Mouse (Mus musculus) CD8-positive naive resting alpha-beta T cell, adult 2 months (primary cell): ENCODE results near the gene Gm5788.
"Not testable (repeated sequence)": the region's sequence is repeated elsewhere in the genome, so short reads cannot be mapped to it uniquely, and the experiment has no call there.

Source experiments
- DNase-seq, 2 experiments: peaks; one replicate each; pipeline ENCODE4 v3.0.0; 2022; ENCODE audit warnings: low read depth in 2 of 2, low spot score in 2 of 2

Gene Gm5788

DNA sequence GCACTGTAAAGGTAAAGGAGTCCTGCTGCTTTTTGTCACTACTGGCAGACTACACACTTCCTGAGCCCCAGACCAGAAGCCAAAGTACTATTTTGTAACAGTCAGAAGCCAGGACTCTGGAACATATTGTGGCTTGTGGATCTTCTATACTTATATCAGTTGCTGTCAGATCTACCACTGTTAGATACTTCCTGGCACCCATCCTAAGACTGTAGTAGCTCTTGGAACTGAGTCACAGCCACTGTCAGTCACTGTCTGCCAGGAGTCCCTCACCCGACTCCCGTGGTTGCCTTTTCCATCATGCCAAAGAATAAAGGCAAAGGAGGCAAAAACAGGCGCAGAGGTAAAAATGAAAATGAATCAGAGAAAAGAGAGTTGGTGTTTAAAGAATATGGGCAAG, at the start of gene Gm5788:
Gene Gm5788, plus strand, starts transcription at position 301 of the 400 bp plus-strand sequence.
- DNase-seq = not testable (repeated sequence)

DNA sequence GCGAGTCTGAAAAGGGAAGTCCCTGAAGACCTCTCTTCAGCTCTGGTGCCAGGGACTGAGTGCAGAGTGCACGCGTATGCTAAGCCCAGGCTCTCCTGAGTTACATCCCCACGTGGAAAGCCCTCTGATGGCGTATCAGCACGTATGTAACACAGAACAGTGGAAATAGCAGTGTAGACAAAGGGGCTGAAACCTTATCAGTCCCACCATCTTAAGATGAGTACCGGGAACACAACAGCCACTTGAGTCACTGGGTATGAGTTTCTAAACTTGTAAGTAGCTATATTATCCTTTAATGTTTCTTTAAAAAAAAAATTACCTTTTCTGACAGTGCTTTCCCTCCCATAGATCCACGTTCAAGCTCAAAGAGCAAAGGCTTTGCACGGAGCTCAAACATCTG, 45.1 kb upstream of the Gm5788 start:
- DNase-seq = no peak

DNA sequence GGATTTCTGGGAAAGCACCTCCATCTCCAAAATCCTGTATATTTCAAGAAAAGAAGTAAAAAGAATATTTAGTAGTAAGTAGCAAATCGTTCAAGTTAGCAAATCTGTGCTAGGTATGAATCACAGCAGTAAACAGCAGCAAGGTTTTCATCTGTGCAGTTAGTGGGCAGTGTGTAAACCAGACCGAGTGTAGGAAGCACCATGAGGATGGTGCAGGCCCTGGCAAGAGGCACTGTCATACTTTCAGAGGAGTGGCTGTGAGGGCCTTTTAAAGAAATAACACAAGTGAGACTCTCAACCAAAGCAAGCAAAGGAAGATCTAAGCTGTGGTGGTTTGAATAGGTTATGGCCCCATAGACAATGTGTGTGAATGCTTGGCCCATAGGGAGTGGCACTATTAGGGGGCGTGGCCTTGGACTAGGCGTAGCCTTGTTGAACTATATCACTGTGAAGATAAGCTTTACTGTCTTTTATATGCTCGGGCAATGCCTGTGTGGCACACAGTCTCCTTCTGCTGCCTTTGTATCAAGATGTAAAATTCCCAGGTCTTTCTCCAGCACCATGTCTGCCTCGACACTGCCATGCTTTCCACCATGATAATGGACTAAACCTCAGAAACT, 29.7 kb upstream of the Gm5788 start:
- no peak for DNase-seq

DNA sequence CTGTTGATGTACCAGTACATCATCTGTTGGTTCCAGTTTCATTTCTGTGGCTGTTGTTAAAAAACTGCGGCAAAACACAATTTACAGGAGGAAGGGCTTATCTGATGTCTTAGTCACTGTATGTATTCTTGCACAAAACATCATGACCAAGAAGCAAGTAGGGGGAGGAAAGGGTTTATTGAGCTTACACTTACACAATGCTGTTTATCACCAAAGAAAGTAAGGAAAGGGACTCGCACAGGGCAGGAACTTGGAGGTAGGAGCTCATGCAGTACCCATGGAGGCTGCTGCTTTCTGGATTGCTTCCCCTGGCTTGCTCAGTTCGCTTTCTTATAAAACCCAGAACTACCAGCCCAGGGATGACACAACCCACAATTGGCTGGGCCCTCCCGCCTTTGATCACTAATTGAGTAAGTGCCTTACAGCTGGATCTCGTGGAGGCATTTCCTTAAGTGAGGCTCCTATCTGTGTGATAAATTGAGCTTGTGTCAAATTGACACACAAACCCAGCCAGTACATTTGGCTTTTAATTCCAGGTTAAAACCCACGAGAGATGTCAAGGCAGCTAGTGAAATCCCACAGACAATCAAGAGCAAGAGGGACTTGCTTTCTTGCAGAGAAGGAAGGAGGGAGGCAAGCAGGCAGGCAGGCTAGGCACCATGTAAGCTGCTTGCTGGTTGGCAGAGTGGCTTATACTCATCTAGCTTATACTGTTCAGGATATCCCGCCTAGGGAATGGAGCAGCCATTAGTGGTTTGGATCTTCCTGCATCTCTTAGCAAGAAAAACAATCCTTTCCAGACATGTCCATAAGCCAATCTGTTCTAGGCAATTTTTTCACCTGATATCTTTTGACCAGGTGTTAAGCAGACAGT, 24.0 kb upstream of the Gm5788 start:
- no peak for DNase-seq

DNA sequence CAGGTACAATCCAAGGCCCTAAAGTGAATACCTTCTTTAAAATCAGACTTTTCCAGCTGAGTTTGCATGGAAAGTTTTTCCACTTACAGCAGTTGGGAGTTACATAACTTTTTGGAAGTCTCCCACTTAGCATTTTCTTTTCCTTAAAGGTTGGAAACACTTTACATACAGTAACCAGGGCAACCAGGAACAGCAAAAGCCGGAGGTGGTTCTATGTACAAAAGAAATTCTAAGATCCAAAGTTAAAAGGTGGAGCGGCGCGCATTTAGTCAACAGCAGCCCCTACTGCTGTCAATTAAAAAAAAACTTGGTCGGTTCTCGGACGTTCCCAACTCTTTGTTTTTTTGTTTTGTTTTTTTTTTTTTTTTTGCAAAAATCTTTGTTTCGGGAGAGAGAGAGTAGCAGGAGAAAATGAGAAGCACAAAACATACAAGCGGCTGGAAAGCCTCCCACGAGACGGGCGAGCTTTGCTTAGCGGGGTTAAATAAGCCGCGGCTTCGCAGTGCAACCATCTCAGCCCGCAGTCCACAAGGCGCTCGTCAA, 23.0 kb upstream of the Gm5788 start:
- DNase-seq = no peak

DNA sequence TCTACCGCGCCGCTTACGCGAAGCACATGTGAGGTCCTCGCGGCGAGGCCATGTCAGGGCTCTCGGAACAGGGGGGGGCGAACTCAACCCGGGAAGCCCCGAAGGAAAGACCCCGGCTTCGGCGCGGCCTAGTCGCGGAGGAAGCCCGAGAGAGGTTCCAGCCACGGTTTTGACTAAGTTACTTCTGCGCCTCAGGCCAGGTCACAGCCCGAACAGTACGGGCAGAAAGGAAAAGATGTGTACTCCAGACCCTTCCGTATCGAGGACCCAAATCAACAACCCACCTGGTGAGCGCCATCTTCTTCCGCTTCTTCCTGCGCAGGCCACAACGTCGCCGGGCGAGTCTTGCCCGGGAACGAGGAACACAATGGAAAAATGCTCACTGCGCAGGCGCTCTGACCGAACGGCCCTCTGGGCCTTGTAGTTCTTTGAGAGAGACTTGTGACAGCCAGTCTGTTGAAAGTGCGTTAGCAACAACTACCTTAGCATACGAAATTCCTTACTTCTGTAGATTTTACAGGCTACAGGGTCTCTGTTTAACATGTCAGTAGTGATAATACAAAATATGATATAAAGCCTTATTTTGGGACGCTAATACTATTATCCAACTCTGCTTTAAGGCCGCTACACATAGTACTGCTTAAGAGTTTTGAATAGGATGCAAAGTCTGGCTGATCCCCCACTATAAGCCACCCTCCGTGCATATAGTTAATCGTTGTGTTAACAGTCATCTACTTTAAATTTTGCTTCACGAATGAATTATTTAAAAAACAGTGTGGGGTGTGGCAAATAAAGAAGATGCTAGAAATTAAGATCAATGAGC, 22.3 kb upstream of the Gm5788 start, which contains the start of gene Snw1:
Gene Snw1, minus strand, starts transcription at position 311 of the 823 bp plus-strand sequence.
- peak; percentile 90 to 92 for DNase-seq

DNA sequence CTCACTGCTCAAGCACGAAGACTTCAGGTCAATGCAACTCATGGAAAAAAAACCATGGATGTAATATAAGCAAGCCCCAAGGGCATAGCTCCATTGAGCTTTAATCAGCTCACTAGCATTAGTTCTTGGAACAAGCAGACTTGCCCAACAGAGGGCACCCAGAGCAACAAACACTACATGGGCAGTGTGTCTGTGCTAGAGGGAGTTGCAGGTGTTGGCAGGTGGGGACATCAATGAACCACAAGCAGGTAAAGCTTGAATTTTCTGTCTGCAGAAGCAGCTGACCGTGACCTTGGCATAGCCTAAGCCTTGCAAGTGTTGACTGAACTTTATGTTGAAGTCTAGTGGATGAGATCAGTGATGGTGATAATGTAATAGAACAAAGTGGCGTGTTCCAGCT, 19.8 kb upstream of the Gm5788 start:
- no peak for DNase-seq

DNA sequence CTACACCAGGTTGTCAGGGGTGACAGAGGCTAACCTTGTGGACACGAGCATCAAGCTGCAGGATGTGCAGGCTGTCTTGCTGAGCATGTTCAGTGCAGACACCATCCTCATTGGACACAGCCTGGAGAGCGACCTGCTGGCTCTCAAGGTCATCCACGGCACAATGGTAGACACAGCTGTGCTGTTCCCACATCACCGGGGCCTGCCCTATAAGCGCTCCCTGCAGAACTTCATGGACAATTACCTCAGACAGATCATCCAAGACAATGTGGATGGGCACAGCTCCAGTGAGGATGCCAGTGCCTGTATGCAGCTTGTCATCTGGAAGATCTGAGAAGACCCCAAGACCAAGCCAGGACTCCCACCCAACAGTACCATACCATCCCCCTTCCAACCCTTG, 12.0 kb upstream of the Gm5788 start:
- DNase-seq = not testable (repeated sequence)

DNA sequence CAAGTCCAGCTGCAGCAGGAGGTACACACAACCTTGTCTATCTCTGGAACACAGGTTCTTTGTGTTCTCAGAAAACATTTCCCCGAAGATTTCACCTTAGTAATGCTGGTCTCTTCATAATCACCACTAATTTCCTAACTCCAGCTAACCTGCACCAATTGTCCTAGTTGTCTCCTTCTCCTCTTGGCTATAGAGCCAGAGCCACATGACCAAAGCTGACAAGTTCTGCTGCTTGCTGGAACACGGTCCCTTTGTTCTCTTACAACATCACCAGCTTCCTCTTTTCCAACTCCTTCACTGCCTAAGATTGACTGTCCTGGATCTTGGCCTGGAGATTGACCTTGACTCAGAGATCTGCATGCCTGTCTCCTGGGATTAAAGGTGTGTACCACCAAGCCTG, 5.8 kb upstream of the Gm5788 start:
- DNase-seq = not testable (repeated sequence)

DNA sequence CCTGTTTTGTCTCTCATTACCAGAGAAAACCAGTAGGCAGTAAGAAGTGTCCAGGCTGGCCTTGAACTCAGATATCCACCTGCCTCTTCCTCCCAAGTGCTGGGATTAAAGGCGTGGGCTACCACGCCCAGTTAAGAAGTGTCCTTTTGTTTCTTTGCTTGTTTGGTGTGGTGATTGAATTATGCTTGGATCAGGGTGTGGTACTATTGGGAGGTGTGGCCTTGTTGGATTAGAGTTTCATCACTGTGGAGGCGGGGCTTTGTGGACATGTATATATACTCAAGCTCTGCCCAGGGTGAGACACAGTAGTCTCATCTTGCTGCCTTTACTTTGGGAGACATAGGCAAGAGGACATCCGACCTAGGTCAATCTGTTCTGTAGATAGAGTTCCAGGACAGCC, 19.5 kb downstream of the Gm5788 start, which contains the start of gene Gm8300:
Gene Gm8300, plus strand, starts transcription at position 301 of the 400 bp plus-strand sequence.
- not testable (repeated sequence) for DNase-seq

DNA sequence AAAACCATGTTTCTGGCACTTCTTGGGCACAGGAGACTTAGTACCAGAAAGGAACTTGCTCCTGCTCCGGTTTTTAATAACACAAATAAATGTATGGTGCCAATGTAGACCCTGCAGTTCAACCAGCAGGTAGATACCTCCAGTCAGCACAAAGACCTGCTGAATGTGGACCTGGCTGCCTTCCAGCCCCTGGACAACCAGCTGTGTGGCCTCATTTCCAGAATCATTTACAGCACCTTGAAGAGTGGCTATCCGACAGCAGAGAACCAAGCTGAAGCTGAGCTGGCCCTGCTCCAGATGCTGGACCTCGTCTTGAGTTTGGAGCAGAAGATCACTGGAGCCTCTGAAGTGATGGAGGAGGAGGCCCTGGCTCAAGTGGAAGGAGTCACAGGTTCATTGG, 25.1 kb downstream of the Gm5788 start:
- not testable (repeated sequence) for DNase-seq

DNA sequence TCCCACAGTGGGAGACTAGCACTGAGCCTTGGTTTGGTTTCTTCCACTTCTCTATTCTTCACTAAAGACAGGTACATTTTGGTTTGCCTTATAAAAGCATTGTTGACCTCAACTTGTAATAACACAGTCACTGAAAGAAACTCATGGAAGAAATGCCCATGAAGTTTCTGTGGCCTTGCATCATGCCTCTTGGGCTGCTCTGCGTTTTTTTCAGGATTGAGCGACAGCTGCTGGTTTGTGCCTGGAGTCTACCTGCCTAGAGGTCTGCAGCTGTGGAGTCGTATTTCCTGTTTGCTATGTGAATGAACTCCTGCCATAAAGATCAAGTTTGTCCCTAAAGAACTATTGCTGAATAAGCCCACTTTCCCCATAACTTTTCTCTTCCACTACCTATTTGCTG, 49.4 kb downstream of the Gm5788 start:
- DNase-seq = no peak
